Mouse (Mus musculus): ENCODE measurements around the gene Plekhj1.

The Plekhj1 gene

GRCm38 (mm10) chr10:80777123-80777522 lies 21.3 kb downstream of the Plekhj1 start:
- DNase-seq (ENCODE audit: low spot score): no peak

GRCm38 (mm10) chr10:80776358-80776869 lies 22.0 kb downstream of the Plekhj1 start:
- DNase-seq (ENCODE audit: low spot score): no peak

GRCm38 (mm10) chr10:80775731-80776130 lies 22.7 kb downstream of the Plekhj1 start:
- no peak for DNase-seq (ENCODE audit: low spot score)

GRCm38 (mm10) chr10:80774981-80775380 lies 23.4 kb downstream of the Plekhj1 start:
- DNase-seq (ENCODE audit: low spot score): no peak

GRCm38 (mm10) chr10:80774549-80774948 lies 23.9 kb downstream of the Plekhj1 start:
- DNase-seq (ENCODE audit: low spot score): peak; percentile 65

GRCm38 (mm10) chr10:80773816-80774215 lies 24.6 kb downstream of the Plekhj1 start:
- DNase-seq (ENCODE audit: low spot score): no peak

GRCm38 (mm10) chr10:80768365-80768764 lies 30.1 kb downstream of the Plekhj1 start:
- DNase-seq (ENCODE audit: low spot score): no peak

- DNase-seq (ENCODE audit: low spot score): peak; percentile 55
Observed at GRCm38 (mm10) chr10:80766161-80766815, 32.1 kb downstream of the Plekhj1 start.

GRCm38 (mm10) chr10:80765746-80766145 lies 32.7 kb downstream of the Plekhj1 start:
- DNase-seq (ENCODE audit: low spot score): no peak

- no peak for DNase-seq (ENCODE audit: low spot score)
Observed at GRCm38 (mm10) chr10:80763502-80763901, 34.9 kb downstream of the Plekhj1 start.

- DNase-seq (ENCODE audit: low spot score): peak; percentile 58
Observed at GRCm38 (mm10) chr10:80761821-80762220, 36.6 kb downstream of the Plekhj1 start.

GRCm38 (mm10) chr10:80760596-80761524 lies 37.6 kb downstream of the Plekhj1 start:
- DNase-seq (ENCODE audit: low spot score): peak; percentile 22

GRCm38 (mm10) chr10:80758651-80759050 lies 39.8 kb downstream of the Plekhj1 start:
- DNase-seq (ENCODE audit: low spot score): peak; percentile 44

- DNase-seq (ENCODE audit: low spot score): peak; percentile 53
Observed at GRCm38 (mm10) chr10:80757717-80758116, 40.7 kb downstream of the Plekhj1 start.

- no peak for DNase-seq (ENCODE audit: low spot score)
Observed at GRCm38 (mm10) chr10:80756967-80757366, 41.5 kb downstream of the Plekhj1 start.

GRCm38 (mm10) chr10:80756509-80756908 lies 41.9 kb downstream of the Plekhj1 start:
- no peak for DNase-seq (ENCODE audit: low spot score)

GRCm38 (mm10) chr10:80756099-80756498 lies 42.3 kb downstream of the Plekhj1 start:
- no peak for DNase-seq (ENCODE audit: low spot score)

GRCm38 (mm10) chr10:80755291-80756015 lies 43.0 kb downstream of the Plekhj1 start:
- DNase-seq (ENCODE audit: low spot score): no peak

- peak; percentile 97 for DNase-seq (ENCODE audit: low spot score)
Observed at GRCm38 (mm10) chr10:80754594-80755290, 43.7 kb downstream of the Plekhj1 start, which contains the start of gene Dot1l. TSS of gene Dot1l (plus strand) at chr10:80755206.

GRCm38 (mm10) chr10:80752079-80752625 lies 46.3 kb downstream of the Plekhj1 start:
- DNase-seq (ENCODE audit: low spot score): peak; percentile 90

- peak; percentile 20 for DNase-seq (ENCODE audit: low spot score)
Observed at GRCm38 (mm10) chr10:80751188-80751832, 47.1 kb downstream of the Plekhj1 start.

Measured in yolk sac, embryonic 10.5 days (tissue).